Mouse (Mus musculus) stomach, embryonic 16.5 days (tissue): ENCODE data around the gene Utrn. TPM values are rescaled to one million over a fixed set of nuclear protein-coding genes. Genes with fewer than 3 reads are reported as not detected.

Source experiments
- ATAC-seq: fragments of 200-750 bp; cut with Nextera tagmentation; 2 replicates; pipeline ENCODE4 v1.8.0; 2017; ENCODE audit warnings: moderate number of reproducible peaks, moderate TSS enrichment; ENCODE audit not compliant: insufficient read depth, low FRiP score
- H3K27ac ChIP-seq: fragments of 300-500 bp; sonication (generic); 2 replicates; pipeline ENCODE4 v1.5.1; 2014; ENCODE audit warnings: low read length
- H3K27me3 ChIP-seq: fragments of 300-500 bp; sonication (generic); 2 replicates; pipeline ENCODE4 v1.6.1; 2014; ENCODE audit warnings: low read length, control low read depth, mixed read lengths; ENCODE audit not compliant: control insufficient read depth, insufficient read depth
- H3K36me3 ChIP-seq: fragments of 300-500 bp; sonication (generic); 2 replicates; pipeline ENCODE4 v1.6.1; 2014; ENCODE audit warnings: low read length; ENCODE audit not compliant: control insufficient read depth, insufficient read depth
- H3K4me1 ChIP-seq: fragments of 300-500 bp; sonication (generic); 2 replicates; pipeline ENCODE4 v1.6.1; 2014; ENCODE audit warnings: low read length, control low read depth, mixed read lengths; ENCODE audit not compliant: control insufficient read depth, insufficient read depth
- H3K4me2 ChIP-seq: fragments of 300-500 bp; sonication (generic); 2 replicates; pipeline ENCODE4 v1.6.1; 2014; ENCODE audit warnings: low read depth, low read length, mixed read lengths
- H3K4me3 ChIP-seq: fragments of 300-500 bp; sonication (generic); replicated peaks from 2 replicates; pipeline ENCODE4 v1.5.1; 2014; ENCODE audit warnings: mild to moderate bottlenecking, low read length
- H3K9ac ChIP-seq: fragments of 300-500 bp; sonication (generic); 2 replicates; pipeline ENCODE4 v1.6.1; 2014; ENCODE audit warnings: low read length
- H3K9me3 ChIP-seq: fragments of 300-500 bp; sonication (generic); replicated peaks from 2 replicates; pipeline ENCODE4 v1.6.1; 2016; ENCODE audit warnings: low read length, control low read depth; ENCODE audit not compliant: control insufficient read depth
- WGBS: fragments of 180-500 bp; shearing (Covaris S2); extraction: QIAGEN DNeasy Blood & Tissue Kit; methylation state at CpG from one replicate; pipeline ENCODE4 v1.1.7; 2014; 5-methylcytosine and 5-hydroxymethylcytosine counted together
- polyA plus RNA-seq: library from polyadenylated mRNA; unstranded; fragments of >200 nt; fragmentation: Nextera tagmentation; extraction: Ambion mirVana; gene quantifications from 2 replicates; pipeline ENCODE4 v1.2.1, GENCODE M21; 2015

Utrn gene
- polyA plus RNA-seq, 1 experiment from 2014 or later: 72.0 TPM

DNA sequence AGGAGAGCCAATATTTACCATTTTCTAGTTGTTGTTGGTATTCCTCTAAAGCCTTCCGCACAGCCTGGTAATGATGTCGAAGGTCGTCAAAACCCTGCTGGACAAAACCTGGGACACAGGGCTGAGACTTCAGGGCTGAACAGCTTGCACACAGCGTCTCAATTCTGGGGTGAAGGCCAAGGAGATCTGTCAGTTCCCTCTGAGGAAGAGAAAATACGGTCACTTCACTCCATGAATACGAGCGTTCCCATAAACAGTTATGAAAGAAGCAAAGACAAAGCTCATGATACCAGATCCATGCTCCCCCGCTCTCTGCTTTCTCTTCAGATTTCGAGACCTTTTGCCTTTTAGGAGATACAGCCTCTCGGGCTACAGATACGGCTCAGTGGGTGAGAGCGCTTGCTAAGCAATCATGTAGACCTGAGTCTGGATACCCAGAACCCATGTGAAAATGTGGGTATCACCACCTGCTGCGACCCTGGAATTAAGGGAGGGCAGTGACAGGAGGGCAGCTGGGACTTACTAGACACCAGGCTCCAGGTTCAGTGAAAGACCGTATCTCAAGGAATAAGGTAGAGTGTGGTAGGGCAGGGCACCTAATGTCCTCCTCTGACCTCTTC, 155.8 kb downstream of the Utrn start:
- Histone ChIP-seq H3K27ac (no peak overlapping the region), H3K9ac (no peak overlapping the region), H3K4me1 (no peaks in the 10 kb centered on the region), H3K4me2 (no peak overlapping the region), H3K27me3 (no peaks in the 10 kb centered on the region), H3K9me3 (no peaks in the 10 kb centered on the region), H3K4me3 (no peak overlapping the region), H3K36me3 (peaks cover 10% of the 10 kb centered on the region; the same call in 1 of the 2 replicates)
- no peak for ATAC-seq
- WGBS: 87% methylated on average over 14 of the region's 14 CpGs

GRCm38 (mm10) chr10:12711332-12711831, 157.8 kb downstream of the Utrn start:
- ATAC-seq: no peak
- WGBS: 68% methylated on average over 11 of the region's 11 CpGs
- peaks cover 10% of the 10 kb centered on the region; the same call in 1 of the 2 replicates for H3K36me3 ChIP-seq

GRCm38 (mm10) chr10:12706516-12706915, 162.6 kb downstream of the Utrn start:
- Histone ChIP-seq H3K27ac (no peak overlapping the region), H3K4me2 (no peak overlapping the region), H3K4me1 (no peaks in the 10 kb centered on the region), H3K9me3 (no peaks in the 10 kb centered on the region), H3K4me3 (no peak overlapping the region), H3K27me3 (no peaks in the 10 kb centered on the region), H3K9ac (no peak overlapping the region), H3K36me3 (0 out of 2 replicates have a peak, but pooled peaks cover 2% of the 10 kb centered on the region)
- no peak for ATAC-seq
- WGBS: 85% methylated on average over 2 of the region's 2 CpGs

More at GRCm38 (mm10) chr10:12711332-12711831, 157.8 kb downstream of the Utrn start:
- Histone ChIP-seq H3K4me2 (no peak overlapping the region), H3K9me3 (no peaks in the 10 kb centered on the region), H3K4me3 (no peak overlapping the region), H3K27me3 (no peaks in the 10 kb centered on the region), H3K4me1 (no peaks in the 10 kb centered on the region), H3K9ac (no peak overlapping the region), H3K27ac (no peak overlapping the region)

- no peaks in the 10 kb centered on the region for H3K27me3 ChIP-seq
- H3K4me1 ChIP-seq: no peaks in the 10 kb centered on the region
- H3K9ac ChIP-seq: no peak overlapping the region
- H3K36me3 ChIP-seq: 0 out of 2 replicates have a peak, but pooled peaks cover 2% of the 10 kb centered on the region
- no peak overlapping the region for H3K4me3 ChIP-seq
- no peak overlapping the region for H3K4me2 ChIP-seq
- WGBS: 74% methylated on average over 1 of the region's 1 CpGs
- H3K9me3 ChIP-seq: no peaks in the 10 kb centered on the region
- ATAC-seq: no peak
- H3K27ac ChIP-seq: no peak overlapping the region
Measured at GRCm38 (mm10) chr10:12705990-12706389, 163.2 kb downstream of the Utrn start.

- no peak overlapping the region for H3K4me3 ChIP-seq
- no peak overlapping the region for H3K9ac ChIP-seq
- H3K36me3 ChIP-seq: no peaks in the 10 kb centered on the region
- 35% methylated on average over 1 of the region's 1 CpGs for WGBS
- no peak overlapping the region for H3K27ac ChIP-seq
- ATAC-seq: peak; percentile 85
- no peaks in the 10 kb centered on the region for H3K27me3 ChIP-seq
- H3K4me1 ChIP-seq: no peaks in the 10 kb centered on the region
- H3K4me2 ChIP-seq: no peak overlapping the region
- no peaks in the 10 kb centered on the region for H3K9me3 ChIP-seq
Measured at GRCm38 (mm10) chr10:12704290-12704689, 164.9 kb downstream of the Utrn start.

GRCm38 (mm10) chr10:12703526-12703925, 165.6 kb downstream of the Utrn start:
- H3K4me1 ChIP-seq: no peaks in the 10 kb centered on the region
- H3K27me3 ChIP-seq: no peaks in the 10 kb centered on the region
- WGBS: 64% methylated on average over 3 of the region's 3 CpGs
- H3K9ac ChIP-seq: no peak overlapping the region
- H3K4me2 ChIP-seq: no peak overlapping the region
- no peak overlapping the region for H3K4me3 ChIP-seq
- ATAC-seq: no peak
- no peaks in the 10 kb centered on the region for H3K9me3 ChIP-seq
- H3K27ac ChIP-seq: no peak overlapping the region
- H3K36me3 ChIP-seq: no peaks in the 10 kb centered on the region

DNA sequence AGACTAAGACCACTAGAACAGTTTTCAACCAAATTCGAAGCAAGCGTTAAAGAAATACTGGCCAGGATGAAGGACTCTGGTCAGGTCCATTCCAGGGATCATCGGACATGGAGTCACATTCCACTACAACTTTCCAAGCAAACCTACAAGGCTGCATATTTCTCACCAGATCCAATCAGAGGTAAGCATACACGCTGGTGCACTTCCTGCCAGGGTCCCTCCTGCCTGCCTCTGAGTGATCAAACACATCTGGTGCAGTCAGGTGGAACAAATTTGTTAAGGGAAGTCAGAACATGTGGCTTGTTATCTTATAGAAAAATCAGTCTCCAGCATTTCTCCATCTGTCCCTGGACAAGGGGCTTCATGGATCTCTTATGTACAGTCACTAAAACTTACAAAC, 167.0 kb downstream of the Utrn start:
- ATAC-seq: no peak
- no peak overlapping the region for H3K4me3 ChIP-seq
- WGBS: 73% methylated on average over 4 of the region's 4 CpGs
- H3K36me3 ChIP-seq: no peaks in the 10 kb centered on the region
- no peaks in the 10 kb centered on the region for H3K9me3 ChIP-seq
- no peak overlapping the region for H3K4me2 ChIP-seq
- H3K4me1 ChIP-seq: no peaks in the 10 kb centered on the region
- H3K27me3 ChIP-seq: no peaks in the 10 kb centered on the region
- no peak overlapping the region for H3K9ac ChIP-seq
- no peak overlapping the region for H3K27ac ChIP-seq

DNA sequence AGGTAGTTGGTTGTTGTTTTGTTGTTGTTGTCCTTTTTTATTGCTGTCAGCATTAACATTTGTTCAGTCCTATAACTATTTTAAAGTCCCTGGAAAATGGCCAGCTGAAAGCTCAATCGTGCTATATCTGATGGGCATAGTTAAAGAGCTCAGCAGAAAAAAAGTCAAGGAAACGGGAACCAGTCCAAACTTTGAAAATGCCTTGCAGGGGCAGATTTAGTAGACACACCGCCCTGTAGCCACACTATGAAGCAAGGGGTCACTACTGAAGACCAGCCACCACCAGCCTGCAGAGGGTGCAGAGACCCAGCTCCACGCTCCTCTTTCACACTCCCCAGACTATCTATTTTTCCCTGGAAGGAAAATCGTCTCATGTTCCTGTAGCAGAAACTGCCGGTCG, 167.5 kb downstream of the Utrn start:
- no peak overlapping the region for H3K4me2 ChIP-seq

DNA sequence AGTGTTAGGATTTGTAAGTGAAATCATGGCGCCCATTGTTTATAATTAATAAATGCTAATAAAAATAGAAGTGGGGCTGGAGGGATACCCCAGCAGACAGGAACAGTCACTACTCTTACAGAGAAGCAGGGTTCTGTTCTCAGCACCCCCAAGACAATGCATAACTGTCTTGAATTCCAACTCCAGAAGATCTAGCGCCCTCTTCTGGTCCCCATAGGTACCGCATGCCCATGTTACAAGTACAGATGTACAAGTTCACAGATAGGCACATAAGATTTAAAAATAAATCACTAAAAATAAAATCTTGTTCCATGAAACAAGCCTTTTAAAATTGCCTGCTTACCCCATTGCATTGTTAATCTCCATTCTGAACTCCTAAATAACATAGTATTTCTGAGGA, 168.6 kb downstream of the Utrn start:
- Histone ChIP-seq H3K4me1 (no peaks in the 10 kb centered on the region), H3K4me3 (no peak overlapping the region), H3K36me3 (no peaks in the 10 kb centered on the region), H3K9ac (no peak overlapping the region), H3K4me2 (no peak overlapping the region), H3K27ac (no peak overlapping the region), H3K9me3 (no peaks in the 10 kb centered on the region), H3K27me3 (no peaks in the 10 kb centered on the region)
- WGBS: 82% methylated on average over 3 of the region's 3 CpGs
- ATAC-seq: no peak

More for the DNA sequence above, 167.5 kb downstream of the Utrn start:
- no peaks in the 10 kb centered on the region for H3K27me3 ChIP-seq
- WGBS: 68% methylated on average over 7 of the region's 7 CpGs
- ATAC-seq: no peak
- no peak overlapping the region for H3K4me3 ChIP-seq
- H3K4me1 ChIP-seq: no peaks in the 10 kb centered on the region
- H3K27ac ChIP-seq: no peak overlapping the region
- H3K9me3 ChIP-seq: no peaks in the 10 kb centered on the region
- H3K9ac ChIP-seq: no peak overlapping the region
- no peaks in the 10 kb centered on the region for H3K36me3 ChIP-seq
